Mouse (Mus musculus): ENCODE measurements at regions not wholly inside any gene's neighbourhood (a gene's known extent, or its start where the extent isn't known, plus 50 kb on each side); places are given as distances from the start of the nearest gene placed in this dataset.

GRCm38 (mm10) chr15:87360457-87360856 lies 183.6 kb upstream of the Fam19a5 start:
- 88% methylated on average over 3 of the region's 3 CpGs for WGBS
- H3K9ac ChIP-seq (replicated peaks): no peak overlapping the region
- no peaks in the 10 kb centered on the region for H3K4me1 ChIP-seq
- H3K9me3 ChIP-seq: no peaks in the 10 kb centered on the region
- H3K4me3 ChIP-seq: no peak overlapping the region
- ATAC-seq (ENCODE audit: low FRiP score, low read depth): no peak
- H3K4me2 ChIP-seq (replicated peaks): no peak overlapping the region
- no peaks in the 10 kb centered on the region for H3K27me3 ChIP-seq
- no peaks in the 10 kb centered on the region for H3K36me3 ChIP-seq
- no peak overlapping the region for H3K27ac ChIP-seq (replicated peaks)

GRCm38 (mm10) chr15:87365712-87366361 lies 178.3 kb upstream of the Fam19a5 start:
- H3K9ac ChIP-seq (replicated peaks): no peak overlapping the region
- no peak overlapping the region for H3K4me2 ChIP-seq (replicated peaks)
- H3K9me3 ChIP-seq: no peaks in the 10 kb centered on the region
- no peaks in the 10 kb centered on the region for H3K4me1 ChIP-seq
- H3K27me3 ChIP-seq: no peaks in the 10 kb centered on the region
- H3K4me3 ChIP-seq: no peak overlapping the region
- WGBS: 48% methylated on average over 8 of the region's 8 CpGs
- no peaks in the 10 kb centered on the region for H3K36me3 ChIP-seq
- ATAC-seq (ENCODE audit: low FRiP score, low read depth): no peak
- H3K27ac ChIP-seq (replicated peaks): no peak overlapping the region

DNA sequence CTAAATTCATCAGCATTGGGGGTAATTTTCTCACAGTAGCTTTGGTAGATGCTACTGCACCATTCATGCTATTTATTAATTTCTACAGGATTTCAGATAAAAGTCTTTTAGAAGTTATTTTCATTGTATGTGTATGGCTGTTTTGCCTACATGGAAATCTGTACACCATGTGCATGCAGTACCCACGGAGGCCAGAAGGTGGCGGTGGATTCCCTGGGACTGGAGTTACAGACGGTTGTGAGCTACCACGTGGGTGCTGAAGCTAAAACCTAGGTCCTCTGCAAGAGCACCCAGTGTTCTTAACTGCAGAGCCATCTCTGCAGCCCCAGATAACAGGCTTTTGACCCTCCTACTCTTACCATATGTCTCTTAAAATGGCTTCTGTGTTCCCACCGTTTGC lies 176.7 kb upstream of the Fam19a5 start:
- no peaks in the 10 kb centered on the region for H3K4me1 ChIP-seq
- no peak overlapping the region for H3K9ac ChIP-seq (replicated peaks)
- H3K27me3 ChIP-seq: no peaks in the 10 kb centered on the region
- no peaks in the 10 kb centered on the region for H3K9me3 ChIP-seq
- no peak overlapping the region for H3K27ac ChIP-seq (replicated peaks)
- no peak overlapping the region for H3K4me2 ChIP-seq (replicated peaks)
- ATAC-seq (ENCODE audit: low FRiP score, low read depth): no peak
- no peaks in the 10 kb centered on the region for H3K36me3 ChIP-seq
- no peak overlapping the region for H3K4me3 ChIP-seq
- 46% methylated on average over 5 of the region's 5 CpGs for WGBS

DNA sequence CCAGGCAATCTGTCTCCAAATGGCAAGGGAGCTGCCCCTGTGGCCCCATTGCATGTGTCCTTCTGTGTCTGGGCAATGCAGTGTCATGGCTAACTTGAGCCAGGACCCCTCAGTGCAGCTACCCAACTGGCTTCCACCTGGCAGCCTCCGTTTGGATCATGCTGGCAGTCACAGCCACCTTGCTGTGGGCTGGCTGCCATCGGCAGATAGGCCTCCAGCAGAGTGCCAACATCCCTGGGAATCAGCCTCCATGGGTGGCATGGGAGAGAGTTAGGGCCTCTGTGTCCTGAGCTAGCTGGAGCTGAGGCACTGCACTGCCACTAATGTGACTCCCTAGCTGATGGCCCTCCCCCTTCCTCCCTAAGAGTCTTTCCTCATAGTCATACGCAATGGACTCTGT lies 174.7 kb upstream of the Fam19a5 start:
- no peak overlapping the region for H3K4me3 ChIP-seq
- no peaks in the 10 kb centered on the region for H3K4me1 ChIP-seq
- no peaks in the 10 kb centered on the region for H3K27me3 ChIP-seq
- no peaks in the 10 kb centered on the region for H3K36me3 ChIP-seq
- no peak overlapping the region for H3K9ac ChIP-seq (replicated peaks)
- no peak for ATAC-seq (ENCODE audit: low FRiP score, low read depth)
- 95% methylated on average over 3 of the region's 3 CpGs for WGBS
- no peak overlapping the region for H3K4me2 ChIP-seq (replicated peaks)
- no peaks in the 10 kb centered on the region for H3K9me3 ChIP-seq
- no peak overlapping the region for H3K27ac ChIP-seq (replicated peaks)

GRCm38 (mm10) chr15:87369836-87370235 lies 174.3 kb upstream of the Fam19a5 start:
- Histone ChIP-seq H3K4me1 (no peaks in the 10 kb centered on the region), H3K9ac (replicated peaks) (no peak overlapping the region), H3K4me3 (no peak overlapping the region), H3K27ac (replicated peaks) (no peak overlapping the region), H3K9me3 (no peaks in the 10 kb centered on the region), H3K27me3 (no peaks in the 10 kb centered on the region), H3K4me2 (replicated peaks) (no peak overlapping the region), H3K36me3 (no peaks in the 10 kb centered on the region)
- ATAC-seq (ENCODE audit: low FRiP score, low read depth): no peak
- 88% methylated on average over 9 of the region's 9 CpGs for WGBS

DNA sequence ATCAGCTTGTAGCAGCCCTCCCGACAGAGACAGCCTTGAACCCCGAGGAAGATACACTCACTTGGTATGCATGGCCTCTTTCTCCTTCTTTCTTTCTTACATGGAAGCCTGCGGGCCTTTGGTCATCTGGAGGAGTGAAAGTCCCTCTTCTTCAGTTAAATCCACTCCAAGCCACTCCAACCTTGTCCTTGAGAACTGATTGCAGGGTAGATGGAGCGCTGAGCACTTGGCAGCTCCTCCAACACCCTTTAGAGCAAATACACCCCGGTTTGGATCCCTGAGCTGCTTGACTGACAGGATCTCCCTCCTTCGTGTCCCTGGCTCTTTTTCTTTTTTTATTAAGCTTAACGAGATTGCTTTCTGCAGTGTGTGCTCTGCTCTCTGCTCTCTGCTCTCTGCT lies 173.3 kb upstream of the Fam19a5 start:
- 82% methylated on average over 7 of the region's 7 CpGs for WGBS
- H3K27me3 ChIP-seq: no peaks in the 10 kb centered on the region
- H3K4me2 ChIP-seq (replicated peaks): no peak overlapping the region
- ATAC-seq (ENCODE audit: low FRiP score, low read depth): no peak
- H3K27ac ChIP-seq (replicated peaks): no peak overlapping the region
- H3K9ac ChIP-seq (replicated peaks): no peak overlapping the region
- no peaks in the 10 kb centered on the region for H3K9me3 ChIP-seq
- no peak overlapping the region for H3K4me3 ChIP-seq
- H3K36me3 ChIP-seq: no peaks in the 10 kb centered on the region
- no peaks in the 10 kb centered on the region for H3K4me1 ChIP-seq

DNA sequence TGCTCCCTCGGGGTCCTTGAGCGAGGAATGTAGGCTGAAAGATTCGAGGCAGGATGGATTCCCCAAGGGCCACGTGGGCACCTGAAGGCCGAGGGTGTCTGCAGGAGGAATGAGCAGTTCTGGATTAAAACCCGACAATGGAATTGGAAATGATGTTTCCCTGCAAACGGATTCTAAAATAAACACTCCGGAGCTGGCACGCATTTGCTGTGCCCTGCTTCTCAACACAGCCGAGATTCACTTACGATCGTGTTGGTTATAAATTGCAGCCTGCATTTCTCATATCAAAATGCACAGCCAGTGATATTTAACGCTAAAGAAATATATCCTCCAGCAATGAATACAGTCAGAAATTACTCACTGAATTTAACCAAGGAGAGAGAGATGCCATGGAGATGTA lies 169.4 kb upstream of the Fam19a5 start:
- 82% methylated on average over 13 of the region's 13 CpGs for WGBS
- H3K36me3 ChIP-seq: no peaks in the 10 kb centered on the region
- H3K27me3 ChIP-seq: no peaks in the 10 kb centered on the region
- H3K4me3 ChIP-seq: no peak overlapping the region
- H3K27ac ChIP-seq (replicated peaks): no peak overlapping the region
- ATAC-seq (ENCODE audit: low FRiP score, low read depth): no peak
- no peak overlapping the region for H3K9ac ChIP-seq (replicated peaks)
- H3K9me3 ChIP-seq: no peaks in the 10 kb centered on the region
- H3K4me1 ChIP-seq: no peaks in the 10 kb centered on the region
- no peak overlapping the region for H3K4me2 ChIP-seq (replicated peaks)

DNA sequence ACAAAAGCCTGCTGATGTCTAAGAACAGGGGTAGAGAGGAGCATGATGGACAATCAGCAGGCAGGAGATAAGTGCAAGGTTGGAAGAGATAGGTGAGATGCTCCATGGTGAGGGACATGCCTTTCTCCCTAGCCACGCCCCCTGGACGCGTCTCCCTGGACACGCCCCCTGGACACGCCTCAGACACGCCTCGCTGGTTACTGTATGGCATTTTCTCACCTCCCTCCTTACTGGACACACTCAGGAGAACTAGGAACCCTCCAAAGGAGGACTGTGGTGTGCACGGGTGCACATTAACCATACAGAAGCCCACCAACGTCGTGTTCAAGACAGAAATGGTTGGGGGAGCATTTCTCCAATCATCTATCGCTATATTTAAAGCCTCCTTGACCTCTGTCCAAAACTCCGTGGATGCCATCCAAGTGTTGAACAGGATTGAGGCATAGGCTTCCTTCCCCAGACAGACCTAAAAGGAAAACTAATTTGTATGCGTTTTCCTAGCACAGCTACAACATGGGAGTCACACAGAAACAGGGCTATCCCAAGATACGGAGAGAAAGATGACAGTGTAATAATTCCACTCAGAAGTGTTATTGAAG lies 168.4 kb upstream of the Fam19a5 start:
- Histone ChIP-seq H3K4me3 (no peak overlapping the region), H3K4me2 (replicated peaks) (no peak overlapping the region), H3K9me3 (no peaks in the 10 kb centered on the region), H3K36me3 (no peaks in the 10 kb centered on the region), H3K9ac (replicated peaks) (no peak overlapping the region), H3K27ac (replicated peaks) (no peak overlapping the region), H3K27me3 (no peaks in the 10 kb centered on the region), H3K4me1 (no peaks in the 10 kb centered on the region; the same call in 1 of the 2 replicates)
- ATAC-seq (ENCODE audit: low FRiP score, low read depth): no peak
- WGBS: 75% methylated on average over 14 of the region's 14 CpGs

- Histone ChIP-seq H3K4me1 (no peaks in the 10 kb centered on the region; the same call in 1 of the 2 replicates), H3K4me2 (replicated peaks) (no peak overlapping the region), H3K9me3 (no peaks in the 10 kb centered on the region), H3K27me3 (no peaks in the 10 kb centered on the region), H3K9ac (replicated peaks) (no peak overlapping the region), H3K27ac (replicated peaks) (no peak overlapping the region), H3K36me3 (no peaks in the 10 kb centered on the region), H3K4me3 (no peak overlapping the region)
- ATAC-seq (ENCODE audit: low FRiP score, low read depth): no peak
- 75% methylated on average over 6 of the region's 6 CpGs for WGBS
These were observed 160.4 kb upstream of the Fam19a5 start for GRCm38 (mm10) chr15:87383551-87384265.

DNA sequence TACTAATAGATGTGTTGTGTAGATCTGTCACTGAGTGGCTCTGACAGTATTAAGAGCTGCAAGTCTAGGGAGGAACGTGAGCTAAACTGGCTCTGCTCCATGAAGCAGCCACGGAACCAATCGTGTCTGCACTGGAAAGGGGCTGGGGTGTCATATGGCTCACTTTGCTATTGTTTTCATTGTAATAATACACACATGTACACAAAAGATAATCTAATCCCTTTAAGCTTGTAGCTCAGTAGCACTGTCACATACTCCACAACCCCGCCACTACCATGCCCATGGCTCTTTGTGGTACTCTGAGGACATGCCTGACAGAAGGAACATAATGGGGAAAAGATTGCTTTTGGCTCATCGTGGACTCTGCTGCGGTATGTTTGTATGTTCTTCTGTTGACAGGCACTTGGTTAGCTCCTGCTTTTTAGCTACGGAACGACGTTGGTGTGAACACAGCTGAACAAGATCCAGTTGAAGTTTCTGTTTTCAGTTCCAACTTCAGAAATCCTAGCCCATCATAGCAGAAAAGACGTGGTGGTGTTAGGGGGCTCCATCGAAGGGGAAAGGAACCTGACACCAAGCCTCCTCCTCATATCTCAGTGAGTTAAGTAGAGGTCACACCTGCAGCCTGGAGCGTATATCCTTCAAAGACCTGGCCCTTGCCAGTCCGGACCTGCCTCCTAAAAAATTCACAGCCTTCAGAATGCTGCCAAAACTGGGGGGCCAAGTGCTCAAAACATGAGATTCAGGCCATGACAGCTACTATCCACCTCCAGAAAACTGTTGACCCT lies 159.6 kb upstream of the Fam19a5 start:
- Histone ChIP-seq H3K4me3 (no peak overlapping the region), H3K27ac (replicated peaks) (no peak overlapping the region), H3K4me1 (no peaks in the 10 kb centered on the region; the same call in 1 of the 2 replicates), H3K9me3 (no peaks in the 10 kb centered on the region), H3K27me3 (no peaks in the 10 kb centered on the region), H3K9ac (replicated peaks) (no peak overlapping the region), H3K36me3 (no peaks in the 10 kb centered on the region), H3K4me2 (replicated peaks) (no peak overlapping the region)
- no peak for ATAC-seq (ENCODE audit: low FRiP score, low read depth)
- WGBS: 78% methylated on average over 13 of the region's 13 CpGs

DNA sequence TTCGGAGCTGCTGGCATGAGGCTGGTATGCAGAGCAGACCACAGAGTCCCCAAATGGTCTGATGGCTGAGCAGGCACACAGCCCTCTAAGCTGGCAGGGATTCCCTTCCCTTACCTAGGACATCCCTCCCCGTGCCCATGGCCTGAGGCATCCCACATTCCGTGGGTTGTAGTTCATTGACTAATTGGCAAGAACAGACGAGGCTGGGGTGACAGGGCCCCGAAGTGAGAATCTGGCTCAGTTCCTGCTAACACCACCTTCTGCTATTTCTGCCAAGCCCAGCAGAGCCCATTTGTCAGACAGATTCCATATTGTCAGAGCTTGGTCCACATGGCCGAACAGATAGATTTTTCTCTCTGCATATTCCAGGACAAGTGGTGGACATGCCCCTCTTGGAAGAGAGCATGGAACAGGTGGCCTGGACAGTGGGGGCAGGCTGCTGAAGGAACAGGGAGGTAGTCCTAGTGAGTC lies 157.6 kb upstream of the Fam19a5 start:
- Histone ChIP-seq H3K9ac (replicated peaks) (no peak overlapping the region), H3K4me2 (replicated peaks) (no peak overlapping the region), H3K27ac (replicated peaks) (no peak overlapping the region), H3K36me3 (no peaks in the 10 kb centered on the region), H3K4me3 (no peak overlapping the region), H3K4me1 (no peaks in the 10 kb centered on the region), H3K27me3 (no peaks in the 10 kb centered on the region), H3K9me3 (no peaks in the 10 kb centered on the region)
- ATAC-seq (ENCODE audit: low FRiP score, low read depth): no peak
- WGBS: 90% methylated on average over 6 of the region's 6 CpGs

DNA sequence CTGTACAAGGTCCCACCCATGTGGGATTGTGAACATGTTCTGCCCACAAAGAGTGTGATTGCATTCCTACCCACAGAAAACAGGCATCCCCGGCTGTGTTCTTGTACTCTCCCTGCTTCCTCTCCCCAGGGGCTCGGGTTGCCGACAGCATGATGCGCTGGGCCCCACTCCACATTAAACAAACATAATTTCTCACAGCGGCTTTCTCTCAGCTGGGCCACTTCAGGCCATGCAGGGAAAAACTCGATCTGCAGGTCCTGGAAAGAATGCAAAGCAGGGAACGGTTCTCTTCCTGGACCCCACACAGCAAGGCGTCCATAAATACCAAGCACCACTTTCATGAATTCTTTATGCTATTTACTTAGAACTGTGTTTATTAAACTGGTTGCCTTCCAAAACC lies 152.7 kb upstream of the Fam19a5 start:
- Histone ChIP-seq H3K9ac (replicated peaks) (no peak overlapping the region), H3K4me2 (replicated peaks) (no peak overlapping the region), H3K4me1 (no peaks in the 10 kb centered on the region), H3K9me3 (no peaks in the 10 kb centered on the region), H3K4me3 (no peak overlapping the region), H3K27ac (replicated peaks) (no peak overlapping the region), H3K27me3 (no peaks in the 10 kb centered on the region), H3K36me3 (no peaks in the 10 kb centered on the region)
- 46% methylated on average over 8 of the region's 8 CpGs for WGBS
- no peak for ATAC-seq (ENCODE audit: low FRiP score, low read depth)

Data from midbrain, embryonic 12.5 days (tissue).